Mouse (Mus musculus) cerebellum, postnatal 14 days (tissue): Measurements from ENCODE around the gene Lpin1.

ENCODE experiments used
- DNase-seq, 2 experiments: peaks; one replicate each; pipeline ENCODE4 v3.0.0; 2021; ENCODE audit warnings: mixed read lengths in 2 of 2

The Lpin1 gene

DNA sequence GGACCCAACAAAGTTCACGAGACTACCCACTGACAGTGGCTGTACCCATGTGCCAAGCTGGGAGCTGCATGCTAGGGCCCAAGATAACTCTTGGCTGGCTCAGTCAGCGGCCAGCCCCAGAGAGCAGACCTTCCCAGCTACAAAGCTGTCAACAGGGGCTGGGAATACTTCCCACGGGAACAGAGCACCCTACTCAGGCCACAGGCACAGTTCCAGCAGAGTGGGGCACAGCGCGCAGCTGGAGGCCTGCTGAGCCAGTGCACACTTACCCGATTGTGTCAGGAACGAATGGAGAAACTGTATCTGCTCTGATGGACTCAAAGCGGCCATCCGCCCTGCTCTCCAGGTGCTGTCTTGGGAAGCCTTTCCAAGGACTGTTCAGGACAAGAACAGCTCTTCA lies 95.6 kb downstream of the Lpin1 start:
- DNase-seq, result no peak

GRCm38 (mm10) chr12:16512991-16513390 lies 97.8 kb downstream of the Lpin1 start:
- no peak for DNase-seq

GRCm38 (mm10) chr12:16509122-16509752 lies 101.5 kb downstream of the Lpin1 start:
- DNase-seq, result peak; percentile 73 to 74

- peak in 1 of 2 experiments; percentile 22 for DNase-seq
These were observed 103.7 kb downstream of the Lpin1 start for GRCm38 (mm10) chr12:16506796-16507790.

- no peak for DNase-seq
These were observed 106.5 kb downstream of the Lpin1 start for GRCm38 (mm10) chr12:16504244-16504643.

DNA sequence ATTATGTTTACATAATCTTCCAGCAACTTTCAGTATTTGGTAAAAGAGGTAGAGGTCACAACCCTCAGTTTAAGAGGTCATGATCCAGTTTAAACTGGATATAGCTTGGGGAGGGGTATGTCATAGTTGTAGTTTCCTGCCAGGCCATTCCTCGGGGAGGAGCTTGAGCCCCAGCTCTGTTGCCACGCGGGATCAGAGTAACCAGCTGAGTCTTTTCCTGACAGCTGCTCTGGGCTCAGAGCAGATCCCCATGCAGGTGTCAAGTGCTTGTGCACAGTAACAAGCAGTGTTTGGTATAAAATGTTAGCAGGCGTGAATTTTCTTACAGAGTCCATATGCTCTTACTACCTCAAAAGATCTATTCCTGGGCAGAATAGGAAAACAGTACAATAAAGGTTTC lies 112.8 kb downstream of the Lpin1 start:
- no peak for DNase-seq

DNA sequence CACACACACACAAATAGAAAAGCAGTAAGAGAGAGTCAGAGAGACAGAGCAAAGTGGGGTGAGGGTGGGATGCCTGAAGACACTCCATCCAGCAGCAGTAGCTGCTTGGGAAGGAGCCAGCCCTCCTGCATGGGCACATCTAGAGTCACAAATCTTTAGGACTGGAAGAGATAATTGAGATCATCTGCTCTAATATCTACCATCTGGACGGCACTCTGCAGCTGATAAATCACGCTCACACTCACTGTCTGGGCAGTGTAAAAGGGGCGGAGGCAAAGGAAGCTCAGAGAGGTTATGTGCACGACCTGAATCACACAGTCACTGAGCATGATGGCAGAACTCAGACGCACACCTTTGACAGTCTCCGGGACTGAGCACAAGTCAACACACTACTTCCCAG lies 118.1 kb downstream of the Lpin1 start:
- no peak for DNase-seq

GRCm38 (mm10) chr12:16488899-16489298 lies 121.9 kb downstream of the Lpin1 start:
- no peak for DNase-seq

DNA sequence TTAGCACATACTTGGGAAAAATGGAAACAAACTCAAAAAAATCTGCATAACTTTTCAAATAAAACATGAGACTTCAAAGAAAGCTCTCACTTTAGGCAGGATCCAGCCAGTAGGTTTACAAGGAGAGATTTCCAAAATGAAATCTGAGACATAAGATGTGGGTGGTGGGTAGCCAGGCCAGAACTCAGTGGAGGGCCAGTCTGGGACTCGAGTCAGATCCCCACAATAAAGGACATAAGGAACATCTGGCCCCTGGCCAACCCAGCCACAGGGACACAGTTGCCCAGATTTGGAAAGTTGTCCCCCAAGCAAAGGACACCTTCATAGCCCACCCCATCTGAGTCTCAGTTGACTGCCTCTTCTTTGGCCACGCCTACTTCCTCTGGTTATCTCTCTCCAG lies 123.3 kb downstream of the Lpin1 start:
- no peak for DNase-seq
